Mouse (Mus musculus) limb, embryonic 15.5 days (tissue): Measurements from ENCODE around the gene Senp7. TPM values are rescaled to one million over a fixed set of nuclear protein-coding genes. Genes with fewer than 3 reads are reported as not detected.
"Not testable (repeated sequence)": the region's sequence is repeated elsewhere in the genome, so short reads cannot be mapped to it uniquely, and the experiment has no call there.

Experiments used
- ATAC-seq: fragments of 200-750 bp; cut with Nextera tagmentation; 2 replicates; pipeline ENCODE4 v1.8.0; 2017; ENCODE audit warnings: low read depth, moderate TSS enrichment; ENCODE audit not compliant: insufficient number of reproducible peaks, low FRiP score, low TSS enrichment
- H3K27ac ChIP-seq: fragments of 300-500 bp; sonication (generic); 2 replicates; pipeline ENCODE4 v1.5.1; 2015; ENCODE audit warnings: moderate library complexity, mild to moderate bottlenecking, inconsistent platforms
- H3K27me3 ChIP-seq: fragments of 300-500 bp; sonication (generic); 2 replicates; pipeline ENCODE4 v1.6.1; 2015; ENCODE audit warnings: inconsistent platforms
- H3K36me3 ChIP-seq: fragments of 300-500 bp; sonication (generic); 2 replicates; pipeline ENCODE4 v1.6.1; 2015; ENCODE audit warnings: inconsistent platforms
- H3K4me1 ChIP-seq: fragments of 300-500 bp; sonication (generic); 2 replicates; pipeline ENCODE4 v1.6.1; 2015; ENCODE audit warnings: inconsistent platforms
- H3K4me2 ChIP-seq: fragments of 300-500 bp; sonication (generic); 2 replicates; pipeline ENCODE4 v1.6.1; 2015; ENCODE audit warnings: mild to moderate bottlenecking, inconsistent platforms
- H3K4me3 ChIP-seq: fragments of 300-500 bp; sonication (generic); 2 replicates; pipeline ENCODE4 v1.5.1; 2015; ENCODE audit warnings: mild to moderate bottlenecking, inconsistent platforms
- H3K9ac ChIP-seq: fragments of 300-500 bp; sonication (generic); 2 replicates; pipeline ENCODE4 v1.6.1; 2015; ENCODE audit warnings: inconsistent platforms
- H3K9me3 ChIP-seq: fragments of 300-500 bp; sonication (generic); 2 replicates; pipeline ENCODE4 v1.6.1; 2016; ENCODE audit warnings: inconsistent platforms
- WGBS: fragments of 180-500 bp; shearing (Covaris S2); methylation state at CpG from one replicate; pipeline ENCODE4 v1.1.7; 2015; 5-methylcytosine and 5-hydroxymethylcytosine counted together
- polyA plus RNA-seq: library from polyadenylated mRNA; unstranded; fragments of >200 nt; fragmentation: Nextera tagmentation; extraction: Ambion mirVana; gene quantifications from 2 replicates; pipeline ENCODE4 v1.2.1, GENCODE M21; 2015

The Senp7 gene
- polyA plus RNA-seq, 1 experiment from 2014 or later = 36.9 TPM

DNA sequence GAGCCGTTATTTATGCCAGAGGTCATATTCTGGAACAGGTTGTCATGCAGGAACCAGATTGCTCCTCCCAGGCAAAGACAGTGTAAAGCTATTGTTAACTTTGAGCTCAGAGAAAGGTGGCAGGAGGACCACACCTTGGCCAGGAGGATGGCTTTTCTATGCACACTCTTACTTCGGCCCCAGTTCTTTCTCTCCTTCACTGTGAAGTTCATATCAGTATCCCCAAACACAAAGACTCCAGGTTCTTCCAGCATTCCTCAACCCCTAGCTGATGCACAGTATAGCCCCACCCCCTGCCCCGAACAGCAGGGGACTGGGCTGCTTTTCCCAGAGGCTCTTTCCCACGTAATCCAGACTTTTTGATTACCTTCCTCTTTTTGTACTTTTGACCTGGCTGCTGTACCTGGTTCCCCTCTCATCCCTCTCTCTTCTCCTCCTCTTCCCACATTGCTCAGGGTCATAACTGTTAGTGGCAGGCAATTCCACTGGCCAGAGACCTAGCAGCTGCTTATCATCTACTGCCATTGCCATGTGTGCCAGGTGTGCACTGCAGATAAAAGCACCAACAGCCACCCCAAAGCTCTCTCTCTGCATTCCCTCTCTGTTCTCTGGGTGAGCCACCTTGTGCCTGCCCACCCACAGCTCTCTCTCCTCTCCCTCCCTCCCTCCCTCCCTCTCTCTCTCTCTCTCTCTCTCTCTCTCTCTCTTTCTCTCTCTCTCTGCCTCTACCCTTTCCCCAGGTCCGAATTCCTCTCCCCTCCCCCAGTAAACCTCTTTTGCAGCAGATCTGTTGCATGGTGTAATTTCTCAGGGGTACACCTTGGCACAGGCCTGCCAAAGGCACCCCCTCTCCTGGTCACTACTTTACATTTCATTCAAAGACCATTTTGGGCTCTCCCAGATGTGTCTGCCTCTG lies 23.4 kb downstream of the Senp7 start:
- Histone ChIP-seq H3K9me3 (no peaks in the 10 kb centered on the region), H3K27ac (no peak overlapping the region), H3K27me3 (no peaks in the 10 kb centered on the region), H3K36me3 (no peaks in the 10 kb centered on the region), H3K4me2 (no peak overlapping the region), H3K4me1 (peaks cover 4% of the 10 kb centered on the region; the same call in 1 of the 2 replicates), H3K4me3 (no peak overlapping the region), H3K9ac (no peak overlapping the region)
- ATAC-seq = no peak
- WGBS = 40% methylated on average over 5 of the region's 5 CpGs

DNA sequence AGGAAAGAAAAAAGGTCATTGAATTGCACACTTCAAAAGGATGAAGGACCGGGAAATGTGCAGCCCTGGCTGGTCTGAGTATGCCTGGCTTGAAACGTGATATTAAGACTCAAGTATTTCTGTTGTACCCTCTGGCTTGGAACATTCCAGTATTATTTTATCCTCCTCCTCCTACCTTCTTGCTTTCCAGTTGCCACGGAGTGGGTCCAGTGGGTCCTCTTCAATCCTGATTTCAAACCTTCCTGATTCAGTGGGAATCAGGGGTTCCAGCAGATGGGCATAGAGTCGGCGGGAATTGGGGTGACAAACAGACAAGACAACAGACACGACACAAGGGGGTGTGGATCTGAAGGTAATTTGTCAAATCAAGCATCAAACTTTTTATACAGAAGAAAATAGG lies 24.4 kb downstream of the Senp7 start:
- 67% methylated on average over 6 of the region's 6 CpGs for WGBS
- Histone ChIP-seq H3K9me3 (no peaks in the 10 kb centered on the region), H3K4me3 (no peak overlapping the region), H3K27me3 (no peaks in the 10 kb centered on the region), H3K4me2 (no peak overlapping the region), H3K27ac (no peak overlapping the region), H3K36me3 (no peaks in the 10 kb centered on the region), H3K4me1 (peaks cover 7% of the 10 kb centered on the region; the same call in 1 of the 2 replicates), H3K9ac (no peak overlapping the region)
- ATAC-seq = no peak

DNA sequence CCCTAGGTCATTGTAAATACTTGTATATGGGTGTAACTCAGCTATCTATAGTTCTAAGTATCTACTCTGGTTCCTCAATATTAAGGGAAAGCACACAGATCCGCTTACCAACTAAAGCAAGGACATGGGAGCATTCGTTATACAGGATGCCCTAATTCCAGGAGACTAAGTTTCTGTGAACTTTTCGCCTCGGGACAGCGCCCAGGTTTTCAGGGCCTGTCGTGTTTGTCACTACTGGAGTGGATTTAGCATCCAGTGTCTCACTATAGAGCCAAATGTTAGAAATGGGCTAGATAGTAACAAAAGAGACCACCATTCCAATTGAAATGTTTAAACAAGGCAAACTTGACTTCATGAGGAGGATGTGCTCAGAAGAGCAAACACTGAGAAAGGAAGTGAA lies 25.0 kb downstream of the Senp7 start:
- H3K9ac ChIP-seq, H3K9me3 ChIP-seq, H3K4me2 ChIP-seq, H3K36me3 ChIP-seq, H3K4me1 ChIP-seq, H3K27me3 ChIP-seq, H3K4me3 ChIP-seq, ATAC-seq, H3K27ac ChIP-seq: not testable (repeated sequence)
- WGBS = 89% methylated on average over 6 of the region's 6 CpGs

DNA sequence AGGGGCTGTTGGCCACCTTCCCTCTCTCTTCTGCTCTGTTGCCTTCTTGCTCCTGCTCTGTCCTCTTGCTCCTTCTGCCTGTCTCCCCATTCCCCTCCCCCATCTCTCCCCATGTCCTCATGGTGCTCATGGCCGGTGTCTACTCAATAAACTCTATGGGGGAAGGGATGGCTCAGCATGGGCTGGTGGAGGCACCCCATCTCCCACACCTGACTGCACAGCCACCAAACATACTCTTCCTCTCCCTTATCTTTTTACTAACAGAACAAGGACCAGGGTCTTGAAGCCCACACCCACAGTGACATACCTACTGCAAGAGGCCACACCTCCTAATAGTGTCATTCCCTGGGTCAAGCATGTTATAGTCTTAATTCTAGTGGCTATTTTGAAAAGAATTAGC lies 26.0 kb downstream of the Senp7 start:
- Histone ChIP-seq H3K4me3 (no peak overlapping the region), H3K36me3 (peaks cover 3% of the 10 kb centered on the region; the same call in 1 of the 2 replicates), H3K27ac (no peak overlapping the region), H3K9me3 (no peaks in the 10 kb centered on the region), H3K4me1 (peaks cover 7% of the 10 kb centered on the region; the same call in 1 of the 2 replicates), H3K4me2 (no peak overlapping the region), H3K27me3 (no peaks in the 10 kb centered on the region), H3K9ac (no peak overlapping the region)
- no peak for ATAC-seq
- 85% methylated on average over 1 of the region's 1 CpGs for WGBS

DNA sequence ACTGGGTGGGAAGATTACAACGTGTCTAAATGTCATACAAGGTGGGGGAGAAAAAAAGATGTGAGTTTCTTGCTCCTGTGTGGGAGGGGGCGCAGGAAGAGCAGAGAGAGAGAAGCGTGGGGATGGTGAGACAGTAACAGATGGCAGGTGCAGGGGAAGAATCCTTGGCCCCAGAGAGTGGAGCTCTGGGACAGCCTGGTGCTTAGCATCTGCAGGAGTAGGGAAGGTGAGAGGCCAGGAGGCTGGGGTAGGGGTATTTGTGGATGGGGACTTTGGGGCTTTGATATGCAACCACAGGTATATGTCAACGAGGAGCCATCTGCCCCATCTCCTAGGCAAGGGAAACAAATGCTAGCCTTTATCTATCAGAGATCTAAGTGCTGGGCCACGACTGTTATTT lies 26.4 kb downstream of the Senp7 start:
- H3K9ac ChIP-seq = no peak overlapping the region
- no peaks in the 10 kb centered on the region for H3K9me3 ChIP-seq
- H3K27me3 ChIP-seq = no peaks in the 10 kb centered on the region
- peaks cover 7% of the 10 kb centered on the region; the same call in 1 of the 2 replicates for H3K4me1 ChIP-seq
- peaks cover 3% of the 10 kb centered on the region; the same call in 1 of the 2 replicates for H3K36me3 ChIP-seq
- peak overlapping the region; percentile 93; the same call in 1 of the 2 replicates for H3K27ac ChIP-seq
- H3K4me2 ChIP-seq = peak overlapping the region; percentile 42
- no peak for ATAC-seq
- no peak overlapping the region; the same call in 1 of the 2 replicates for H3K4me3 ChIP-seq
- 73% methylated on average over 5 of the region's 5 CpGs for WGBS

DNA sequence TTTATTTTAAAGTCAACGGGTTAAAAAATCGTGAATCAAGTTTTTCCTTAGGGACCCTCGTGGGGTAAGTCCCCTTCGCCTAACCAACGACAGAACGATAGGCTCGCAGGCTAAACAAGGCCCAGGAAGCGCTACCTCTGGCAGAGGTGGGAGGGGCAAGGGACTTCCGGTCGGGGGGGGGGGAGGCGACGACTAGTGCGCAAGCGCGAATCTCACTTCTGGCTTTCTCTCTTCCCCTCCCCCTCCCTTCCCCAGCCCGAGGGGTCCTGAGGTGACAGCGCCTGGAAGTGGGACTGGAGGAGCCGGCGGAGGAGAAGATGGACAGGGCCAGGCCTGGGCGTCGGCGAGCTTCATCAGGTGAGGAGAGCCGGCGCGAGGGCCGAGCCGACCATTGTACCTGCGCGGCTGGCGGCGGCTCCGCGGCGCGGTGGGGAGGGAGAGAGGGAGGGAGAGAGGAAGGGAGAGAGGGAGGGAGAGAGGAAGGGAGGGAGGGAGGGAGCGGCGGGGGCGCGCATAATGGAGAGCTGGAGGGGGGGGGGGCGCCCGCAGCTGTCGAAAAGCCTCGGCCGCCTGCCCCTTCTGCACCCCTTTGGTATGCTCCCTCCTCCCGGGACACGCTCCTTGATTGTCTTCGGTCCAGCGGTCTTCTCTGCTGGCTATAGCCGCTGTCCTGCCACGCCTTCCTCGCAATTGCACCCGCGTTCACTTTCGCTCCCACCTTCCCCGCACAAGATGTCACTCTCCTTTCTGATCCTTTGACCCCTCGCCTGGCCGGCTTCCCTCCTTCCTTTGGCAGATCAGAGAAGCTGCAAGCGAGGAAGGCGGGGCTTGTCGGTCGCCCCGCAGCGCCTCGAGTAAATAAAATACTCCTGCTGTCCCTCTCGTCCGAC lies 27.3 kb downstream of the Senp7 start:
- Histone ChIP-seq H3K27me3 (no peaks in the 10 kb centered on the region), H3K27ac (peak overlapping the region; percentile 93), H3K9me3 (no peaks in the 10 kb centered on the region), H3K9ac (peak overlapping the region; percentile 78), H3K4me3 (peak overlapping the region; percentile 73), H3K36me3 (peaks cover 3% of the 10 kb centered on the region; the same call in 1 of the 2 replicates), H3K4me2 (peak overlapping the region; percentile 42), H3K4me1 (peaks cover 7% of the 10 kb centered on the region; the same call in 1 of the 2 replicates)
- ATAC-seq = peak; percentile 84
- under 1% methylated on average over 40 of the region's 66 CpGs for WGBS

DNA sequence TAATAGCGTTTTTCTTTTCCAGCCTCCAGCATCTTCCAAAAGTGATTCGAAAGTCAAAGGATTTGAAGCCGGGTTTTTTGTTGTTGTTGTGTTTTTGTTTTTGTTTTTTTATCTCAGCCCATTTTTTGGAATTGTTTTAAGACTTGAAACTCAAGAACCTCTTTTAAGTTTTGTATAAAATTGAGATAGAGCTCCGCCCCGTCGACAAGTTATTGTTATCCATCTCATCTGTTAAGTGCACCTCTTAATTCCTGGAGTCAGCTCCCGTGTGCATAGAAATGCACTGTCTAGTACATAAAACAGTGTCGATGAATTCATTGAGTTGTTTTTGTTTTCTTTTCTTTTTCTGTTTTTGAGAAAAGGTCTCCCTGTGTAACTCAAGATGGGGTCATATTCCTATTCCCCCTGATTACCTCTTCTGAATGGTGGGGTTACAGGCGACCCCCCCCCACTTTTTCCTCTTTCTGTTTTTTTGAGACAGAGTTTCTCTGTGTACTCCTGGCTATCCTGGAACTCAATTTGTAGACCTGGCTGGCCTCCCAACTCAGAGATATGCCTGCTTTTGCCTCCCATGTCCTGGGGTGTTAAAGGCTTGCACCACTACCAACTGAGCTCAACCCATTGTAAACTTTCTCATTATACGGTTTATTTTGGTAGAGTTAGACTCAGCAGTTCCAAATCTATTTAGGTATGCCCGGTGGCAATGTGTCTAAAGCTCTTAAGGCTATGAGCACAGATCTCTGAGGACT lies 28.2 kb downstream of the Senp7 start:
- H3K27me3 ChIP-seq = no peaks in the 10 kb centered on the region
- H3K9me3 ChIP-seq = no peaks in the 10 kb centered on the region
- peak overlapping the region; percentile 93 for H3K27ac ChIP-seq
- peaks cover 3% of the 10 kb centered on the region; the same call in 1 of the 2 replicates for H3K36me3 ChIP-seq
- ATAC-seq = no peak
- H3K4me3 ChIP-seq = peak overlapping the region; percentile 73
- H3K9ac ChIP-seq = peak overlapping the region; percentile 78
- 11% methylated on average over 11 of the region's 11 CpGs for WGBS
- H3K4me2 ChIP-seq = peak overlapping the region; percentile 42
- H3K4me1 ChIP-seq = peaks cover 7% of the 10 kb centered on the region; the same call in 1 of the 2 replicates

DNA sequence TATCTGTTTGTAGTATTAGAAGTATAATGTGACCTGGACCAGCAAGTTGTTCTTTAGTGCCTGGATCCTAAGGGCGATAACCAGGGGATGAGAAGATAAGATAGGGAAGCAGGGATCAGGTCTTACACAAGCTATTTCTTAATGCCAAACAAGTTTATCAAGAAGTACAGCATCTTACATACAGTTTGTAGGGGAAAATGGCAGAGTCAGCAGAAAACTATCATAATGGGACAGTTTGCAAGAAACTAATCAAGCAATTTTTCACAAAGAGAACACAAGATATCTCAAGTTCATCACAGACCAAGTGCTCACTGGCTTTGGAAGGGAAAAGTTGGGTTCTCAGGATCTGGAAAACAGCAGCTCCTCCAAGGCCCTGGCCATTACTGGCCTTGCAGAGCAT lies 31.3 kb downstream of the Senp7 start:
- no peaks in the 10 kb centered on the region for H3K9me3 ChIP-seq
- H3K36me3 ChIP-seq = peaks cover 3% of the 10 kb centered on the region; the same call in 1 of the 2 replicates
- no peak overlapping the region for H3K4me3 ChIP-seq
- WGBS = 91% methylated on average over 1 of the region's 1 CpGs
- peaks cover 7% of the 10 kb centered on the region; the same call in 1 of the 2 replicates for H3K4me1 ChIP-seq
- H3K27me3 ChIP-seq = no peaks in the 10 kb centered on the region
- H3K27ac ChIP-seq = no peak overlapping the region
- no peak overlapping the region for H3K9ac ChIP-seq
- ATAC-seq = no peak
- no peak overlapping the region for H3K4me2 ChIP-seq

DNA sequence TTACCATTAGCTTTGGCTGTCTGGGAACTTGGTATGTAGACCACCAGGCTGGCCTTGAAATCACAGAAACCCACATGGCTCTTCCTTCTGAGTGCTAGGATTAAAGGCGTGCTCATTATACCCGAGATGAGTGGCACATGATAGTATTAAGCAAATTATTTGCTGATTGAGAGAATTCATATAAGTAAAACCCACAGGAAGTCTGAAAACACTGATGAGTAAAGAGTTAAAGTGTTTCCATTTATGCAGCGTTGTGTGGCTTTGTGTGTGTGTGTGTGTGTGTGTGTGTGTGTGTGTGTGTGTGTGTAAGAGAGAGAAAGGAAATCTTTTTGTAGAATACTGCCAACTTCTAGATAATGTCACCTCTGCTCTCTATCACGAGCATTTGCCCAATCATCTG lies 33.6 kb downstream of the Senp7 start:
- Histone ChIP-seq H3K36me3 (peaks cover 10% of the 10 kb centered on the region; the same call in 1 of the 2 replicates), H3K9ac (no peak overlapping the region), H3K4me2 (no peak overlapping the region), H3K27ac (no peak overlapping the region), H3K4me1 (peaks cover 2% of the 10 kb centered on the region; the same call in 1 of the 2 replicates), H3K9me3 (no peaks in the 10 kb centered on the region), H3K4me3 (no peak overlapping the region), H3K27me3 (no peaks in the 10 kb centered on the region)
- no peak for ATAC-seq
- 83% methylated on average over 4 of the region's 4 CpGs for WGBS

DNA sequence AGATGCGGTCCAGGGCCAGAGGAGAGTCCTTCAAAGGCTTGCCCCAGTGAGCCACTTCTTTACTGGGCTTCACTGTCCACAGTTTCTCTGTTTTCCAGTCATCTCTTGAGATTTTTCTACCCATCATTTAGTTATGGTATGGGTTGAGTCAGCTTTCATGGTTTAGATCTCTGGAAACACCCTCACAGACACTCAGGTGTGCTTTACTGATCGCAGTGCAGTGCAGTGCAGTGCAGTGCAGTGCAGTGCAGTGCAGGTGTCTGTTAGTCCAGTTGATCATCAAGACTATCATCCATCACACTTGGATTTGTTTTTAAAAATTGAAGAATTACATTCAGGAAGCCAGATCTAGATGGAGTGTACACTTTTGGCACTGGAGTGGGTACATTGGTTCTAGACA lies 38.2 kb downstream of the Senp7 start:
- H3K9ac ChIP-seq = no peak overlapping the region
- ATAC-seq = no peak
- H3K4me1 ChIP-seq = no peaks in the 10 kb centered on the region
- no peak overlapping the region for H3K4me2 ChIP-seq
- H3K4me3 ChIP-seq = no peak overlapping the region
- no peak overlapping the region for H3K27ac ChIP-seq
- peaks cover 19% of the 10 kb centered on the region for H3K36me3 ChIP-seq
- WGBS = 96% methylated on average over 2 of the region's 2 CpGs
- H3K9me3 ChIP-seq = no peaks in the 10 kb centered on the region
- H3K27me3 ChIP-seq = no peaks in the 10 kb centered on the region

DNA sequence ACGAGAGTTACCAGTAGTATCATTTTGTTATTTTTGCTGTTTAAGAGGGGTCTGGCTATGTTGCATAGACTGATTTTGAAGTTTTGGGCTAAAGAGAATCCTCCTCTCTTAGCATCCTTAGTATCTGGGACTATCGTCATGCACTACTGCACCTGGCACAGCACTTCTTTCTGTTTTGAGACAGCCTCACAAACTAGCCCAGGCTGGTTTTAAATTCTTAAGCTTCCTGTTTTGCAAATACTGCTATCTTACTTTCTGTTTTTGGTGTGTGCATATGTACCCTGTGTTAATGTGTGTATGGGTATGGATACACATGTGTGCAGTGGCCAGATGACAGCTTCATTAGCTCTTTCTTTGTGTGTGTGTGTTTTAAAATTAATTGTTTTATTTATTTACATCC lies 42.2 kb downstream of the Senp7 start:
- Histone ChIP-seq H3K4me1 (no peaks in the 10 kb centered on the region), H3K9ac (no peak overlapping the region), H3K27ac (no peak overlapping the region), H3K36me3 (peaks cover 30% of the 10 kb centered on the region), H3K4me3 (no peak overlapping the region), H3K27me3 (no peaks in the 10 kb centered on the region), H3K4me2 (no peak overlapping the region), H3K9me3 (no peaks in the 10 kb centered on the region)
- 90% methylated on average over 2 of the region's 2 CpGs for WGBS
- ATAC-seq = no peak
